9 mouse cellular contexts compared by ENCODE assay signal in the genomic region with DNA sequence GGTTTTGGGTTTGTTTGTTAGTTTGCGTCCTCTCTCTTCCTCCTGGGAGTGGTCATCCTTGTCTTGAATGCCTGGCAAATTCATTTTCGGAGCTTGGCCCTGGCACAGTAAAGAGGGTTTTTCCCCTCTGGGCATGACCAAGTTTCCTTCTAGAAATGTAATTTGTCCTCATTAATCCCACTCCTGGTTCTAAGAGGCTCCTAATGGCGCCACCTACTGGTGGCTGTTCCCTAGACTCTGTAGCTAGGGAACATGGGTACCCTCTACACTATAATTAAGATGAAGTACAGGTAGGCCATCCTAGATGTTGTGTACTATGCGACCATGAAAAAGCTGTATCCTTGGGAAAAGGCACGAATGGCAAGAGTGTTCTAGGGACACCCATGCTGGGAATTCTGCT. TPM values are rescaled to one million over a fixed set of nuclear protein-coding genes. Genes with fewer than 3 reads are reported as not detected.
DNase-seq lines count a peak whose midpoint lies in the region; ATAC-seq and TF ChIP-seq lines count a peak whose summit lies in the region.
"Had no signal": no experiment of that assay in that cellular context is flagged by ENCODE, and none has a peak within 500 bp of the region (broad histone marks: within the 10 kb centered on the region; RNA-seq: fewer than 3 reads in every experiment).

No protein-coding gene starts in this region.

- peaks cover 34% of the 10 kb centered on the region for H3K27me3 ChIP-seq in forebrain, embryonic 12.5 days
- no peaks in the 10 kb centered on the region for H3K27me3 ChIP-seq in forebrain, embryonic 15.5 days
- H3K27me3 ChIP-seq in liver, embryonic 14.5 days (ENCODE audit: control insufficient read depth, insufficient read depth, low read length): no peaks in the 10 kb centered on the region
- no peaks in the 10 kb centered on the region; the same call in 1 of the 2 replicates for H3K27me3 ChIP-seq in liver, embryonic 12.5 days (replicated peaks)
- H3K27me3 ChIP-seq in forebrain, embryonic 14.5 days (replicated peaks; ENCODE audit: control insufficient read depth, insufficient read depth, low read length): no peaks in the 10 kb centered on the region; the same call in 1 of the 2 replicates
- peaks cover 3% of the 10 kb centered on the region; the same call in 1 of the 2 replicates for H3K27me3 ChIP-seq in neural tube, embryonic 11.5 days (ENCODE audit: control insufficient read depth, insufficient read depth, low read length)

- TF ChIP-seq EP300 in liver, embryonic 14.5 days (IDR thresholded peaks at IDR 0.05; ENCODE audit: low read depth): no peak

- H3K4me2 ChIP-seq in forebrain, embryonic 12.5 days: no peak overlapping the region
- H3K4me2 ChIP-seq in forebrain, embryonic 15.5 days (replicated peaks): no peak overlapping the region
- no peak overlapping the region for H3K4me2 ChIP-seq in liver, embryonic 14.5 days (ENCODE audit: low read depth)
- H3K4me2 ChIP-seq in liver, embryonic 12.5 days: no peak overlapping the region
- no peak overlapping the region for H3K4me2 ChIP-seq in forebrain, embryonic 14.5 days (ENCODE audit: low read length)
- H3K4me2 ChIP-seq in neural tube, embryonic 11.5 days (ENCODE audit: low read depth): no peak overlapping the region

- DNase-seq in liver, embryonic 14.5 days (ENCODE audit: low read depth in 3 of 3, low spot score in 3 of 3): peak in 1 of 3 experiments; percentile 4
- DNase-seq in adrenal gland, postnatal 10 days: peak; percentile 80
- peak; percentile 75 for DNase-seq in forebrain, embryonic 14.5 days (ENCODE audit: low spot score)
- DNase-seq in neural tube, embryonic 11.5 days (ENCODE audit: low spot score): peak; percentile 67
- no peak for DNase-seq in thymus, postnatal 0 days (ENCODE audit: low spot score)

- no peak overlapping the region for H3K9ac ChIP-seq in forebrain, embryonic 12.5 days
- H3K9ac ChIP-seq in forebrain, embryonic 15.5 days (replicated peaks): no peak overlapping the region
- H3K9ac ChIP-seq in liver, embryonic 14.5 days (replicated peaks): no peak overlapping the region
- no peak overlapping the region for H3K9ac ChIP-seq in liver, embryonic 12.5 days
- H3K9ac ChIP-seq in forebrain, embryonic 14.5 days (ENCODE audit: low read length): no peak overlapping the region
- no peak overlapping the region for H3K9ac ChIP-seq in neural tube, embryonic 11.5 days (ENCODE audit: low read length)

- no peak overlapping the region for H3K4me3 ChIP-seq in forebrain, embryonic 12.5 days (replicated peaks)
- H3K4me3 ChIP-seq in forebrain, embryonic 15.5 days: no peak overlapping the region
- no peak overlapping the region for H3K4me3 ChIP-seq in liver, embryonic 14.5 days (ENCODE audit: insufficient read depth in 1 of 2, low read depth in 2 of 2, low read length in 2 of 2)
- no peak overlapping the region for H3K4me3 ChIP-seq in liver, embryonic 12.5 days
- no peak overlapping the region for H3K4me3 ChIP-seq in forebrain, embryonic 14.5 days (ENCODE audit: low read depth, low read length)
- H3K4me3 ChIP-seq in neural tube, embryonic 11.5 days (ENCODE audit: low read depth, low read length): no peak overlapping the region

- TF ChIP-seq CTCF in liver, embryonic 14.5 days (IDR thresholded peaks at IDR 0.05; ENCODE audit: low read depth): peak; percentile 55

- H3K27ac ChIP-seq in forebrain, embryonic 12.5 days: 0 out of 2 replicates have a peak overlapping the region, but pooled peaks have one; percentile 14
- no peak overlapping the region for H3K27ac ChIP-seq in forebrain, embryonic 15.5 days (replicated peaks)
- no peak overlapping the region for H3K27ac ChIP-seq in liver, embryonic 14.5 days
- H3K27ac ChIP-seq in liver, embryonic 12.5 days: no peak overlapping the region
- no peak overlapping the region for H3K27ac ChIP-seq in forebrain, embryonic 14.5 days (ENCODE audit: low read depth, low read length)
- H3K27ac ChIP-seq in neural tube, embryonic 11.5 days (ENCODE audit: low read depth, low read length): no peak overlapping the region

- H3K36me3 ChIP-seq in forebrain, embryonic 12.5 days (replicated peaks): no peaks in the 10 kb centered on the region
- H3K36me3 ChIP-seq in forebrain, embryonic 15.5 days: no peaks in the 10 kb centered on the region
- no peaks in the 10 kb centered on the region for H3K36me3 ChIP-seq in liver, embryonic 14.5 days (replicated peaks; ENCODE audit: control insufficient read depth, insufficient read depth, low read depth)
- H3K36me3 ChIP-seq in liver, embryonic 12.5 days: no peaks in the 10 kb centered on the region
- H3K36me3 ChIP-seq in forebrain, embryonic 14.5 days (ENCODE audit: control insufficient read depth, insufficient read depth, low read length): no peaks in the 10 kb centered on the region
- H3K36me3 ChIP-seq in neural tube, embryonic 11.5 days (ENCODE audit: control insufficient read depth, insufficient read depth, low read length): no peaks in the 10 kb centered on the region

- WGBS in forebrain, embryonic 12.5 days: 42% methylated on average over 5 of the region's 5 CpGs
- 35% methylated on average over 5 of the region's 5 CpGs for WGBS in forebrain, embryonic 15.5 days
- 21% methylated on average over 5 of the region's 5 CpGs for WGBS in liver, embryonic 14.5 days (ENCODE audit: insufficient replicate concordance)
- 20% methylated on average over 5 of the region's 5 CpGs for WGBS in liver, embryonic 12.5 days (ENCODE audit: insufficient replicate concordance)
- WGBS in forebrain, embryonic 14.5 days: 36% methylated on average over 5 of the region's 5 CpGs
- 39% methylated on average over 5 of the region's 5 CpGs for WGBS in neural tube, embryonic 11.5 days

- H3K9me3 ChIP-seq in forebrain, embryonic 12.5 days: no peaks in the 10 kb centered on the region
- no peaks in the 10 kb centered on the region for H3K9me3 ChIP-seq in forebrain, embryonic 15.5 days
- H3K9me3 ChIP-seq in liver, embryonic 14.5 days (ENCODE audit: control insufficient read depth, low read length): no peaks in the 10 kb centered on the region
- H3K9me3 ChIP-seq in liver, embryonic 12.5 days (replicated peaks): no peaks in the 10 kb centered on the region
- no peaks in the 10 kb centered on the region for H3K9me3 ChIP-seq in forebrain, embryonic 14.5 days (replicated peaks; ENCODE audit: control insufficient read depth, low read length)
- no peaks in the 10 kb centered on the region for H3K9me3 ChIP-seq in neural tube, embryonic 11.5 days (ENCODE audit: control insufficient read depth, low read length)

- ATAC-seq in forebrain, embryonic 12.5 days (ENCODE audit: low FRiP score): no peak
- ATAC-seq in forebrain, embryonic 15.5 days (replicated peaks): no peak
- no peak for ATAC-seq in liver, embryonic 14.5 days (ENCODE audit: insufficient read depth)
- no peak for ATAC-seq in liver, embryonic 12.5 days
- ATAC-seq in forebrain, embryonic 14.5 days: no peak
- no peak for ATAC-seq in neural tube, embryonic 11.5 days (ENCODE audit: insufficient read depth, low FRiP score, low TSS enrichment)

- peaks cover 35% of the 10 kb centered on the region for H3K4me1 ChIP-seq in forebrain, embryonic 12.5 days
- H3K4me1 ChIP-seq in forebrain, embryonic 15.5 days: peaks cover 29% of the 10 kb centered on the region
- H3K4me1 ChIP-seq in liver, embryonic 14.5 days (replicated peaks; ENCODE audit: control insufficient read depth in 2 of 2, insufficient read depth in 2 of 2, low read length in 1 of 2): no peaks in the 10 kb centered on the region
- no peaks in the 10 kb centered on the region for H3K4me1 ChIP-seq in liver, embryonic 12.5 days
- peaks cover 16% of the 10 kb centered on the region for H3K4me1 ChIP-seq in forebrain, embryonic 14.5 days (ENCODE audit: control insufficient read depth, insufficient read depth, low read length)
- peaks cover 15% of the 10 kb centered on the region; the same call in 1 of the 2 replicates for H3K4me1 ChIP-seq in neural tube, embryonic 11.5 days (ENCODE audit: control insufficient read depth, insufficient read depth, low read length)

RNA-seq across cellular contexts. Expression of a gene that starts 11.6 kb away (rescaled TPM):
- polyA plus RNA-seq in forebrain, embryonic 12.5 days (2016; fragmentation: Nextera tagmentation; extraction: Ambion mirVana): 9.9 and 10.2 TPM in 2 replicates
- polyA plus RNA-seq in forebrain, embryonic 15.5 days (2015; fragmentation: Nextera tagmentation; extraction: Ambion mirVana): 12.6 and 12.8 TPM in 2 replicates
- 0.01 TPM in 2 replicates for polyA plus RNA-seq in liver, embryonic 14.5 days (2012; rRNA removed)
- 0.01 TPM in 2 replicates for polyA plus RNA-seq in liver, embryonic 14.5 days (2014; fragmentation: Nextera tagmentation; extraction: Ambion mirVana)
- polyA plus RNA-seq in liver, embryonic 12.5 days (2016; fragmentation: Nextera tagmentation; extraction: Ambion mirVana): 0.15 and 0.20 TPM in 2 replicates
- 1 to 10 TPM; 3.6 to 6.8 TPM for total RNA-seq in adrenal gland, postnatal 10 days (2021)
- 5.1 and 7.5 TPM in 2 replicates for polyA plus RNA-seq in forebrain, embryonic 14.5 days (2014; fragmentation: Nextera tagmentation; extraction: Ambion mirVana)
- 6.1 and 7.4 TPM in 2 replicates for polyA plus RNA-seq in neural tube, embryonic 11.5 days (2014; fragmentation: Nextera tagmentation; extraction: Ambion mirVana)
- 0.21 and 0.26 TPM in 2 replicates for polyA plus RNA-seq in thymus, postnatal 0 days (2015; fragmentation: Nextera tagmentation; extraction: Ambion mirVana)
- polyA plus RNA-seq: liver, adult 2 months had no signal
